In the genomic region with DNA sequence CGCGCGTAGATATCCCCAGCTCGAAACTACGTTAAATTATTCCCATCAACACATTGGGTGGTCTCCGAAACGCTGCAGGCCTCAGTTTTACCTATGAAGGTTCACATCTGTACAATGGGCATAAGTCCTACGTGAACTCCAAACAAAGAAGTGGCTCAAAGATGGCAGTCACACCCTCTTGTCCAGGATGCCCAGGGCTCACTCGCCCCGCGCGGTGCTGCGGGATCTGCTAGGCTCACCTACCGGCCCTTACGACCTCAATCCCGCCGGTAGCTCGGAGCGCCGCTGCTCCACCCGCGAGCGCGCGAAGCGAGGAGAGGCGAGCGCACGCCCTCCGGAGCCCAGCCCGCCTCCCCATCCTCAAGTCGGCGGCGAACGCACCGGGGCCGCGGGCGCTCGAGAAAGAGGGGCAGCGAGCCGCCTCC, we compare ENCODE assay signal across 8 mouse cellular contexts. TPM values are rescaled to one million over a fixed set of nuclear protein-coding genes. Genes with fewer than 3 reads are reported as not detected.
DNase-seq lines count a peak whose midpoint lies in the region; ATAC-seq and TF ChIP-seq lines count a peak whose summit lies in the region.

No protein-coding gene starts in this region.

- no peak for TF ChIP-seq POLR2A in liver, adult 2 months (IDR thresholded peaks at IDR 0.05; ENCODE audit: extremely low read depth, insufficient read depth, low read length)

- peak overlapping the region; percentile 77 for H3K9ac ChIP-seq in liver, adult 2 months (ENCODE audit: low read depth, low read length)
- peak overlapping the region; percentile 98 for H3K9ac ChIP-seq in forebrain, embryonic 11.5 days (ENCODE audit: low read length)
- peak overlapping the region; percentile 97 for H3K9ac ChIP-seq in limb, embryonic 12.5 days (replicated peaks)
- peak overlapping the region; percentile 88 for H3K9ac ChIP-seq in neural tube, embryonic 14.5 days (replicated peaks; ENCODE audit: low read depth, low read length)

- no peaks in the 10 kb centered on the region for H3K36me3 ChIP-seq in liver, adult 2 months (ENCODE audit: control insufficient read depth, insufficient read depth, low read length)
- H3K36me3 ChIP-seq in forebrain, embryonic 11.5 days (ENCODE audit: control insufficient read depth, insufficient read depth, low read length) = no peaks in the 10 kb centered on the region; the same call in 1 of the 2 replicates
- H3K36me3 ChIP-seq in limb, embryonic 12.5 days = peaks cover 18% of the 10 kb centered on the region
- no peaks in the 10 kb centered on the region for H3K36me3 ChIP-seq in neural tube, embryonic 14.5 days (ENCODE audit: control insufficient read depth, insufficient read depth, low read length)

- peaks cover 3% of the 10 kb centered on the region; the same call in 1 of the 2 replicates for H3K27me3 ChIP-seq in liver, adult 2 months (ENCODE audit: control insufficient read depth, insufficient read depth, low read length)
- H3K27me3 ChIP-seq in forebrain, embryonic 11.5 days (ENCODE audit: control insufficient read depth, insufficient read depth, low read length) = no peaks in the 10 kb centered on the region
- no peaks in the 10 kb centered on the region for H3K27me3 ChIP-seq in limb, embryonic 12.5 days
- no peaks in the 10 kb centered on the region for H3K27me3 ChIP-seq in neural tube, embryonic 14.5 days (ENCODE audit: control insufficient read depth, insufficient read depth, low read length)

- no peak for TF ChIP-seq CTCF in liver, adult 2 months (IDR thresholded peaks at IDR 0.05; ENCODE audit: low read depth, low read length)

- H3K4me3 ChIP-seq in liver, adult 2 months (ENCODE audit: insufficient read depth, low read depth, low read length) = peak overlapping the region; percentile 80
- H3K4me3 ChIP-seq in forebrain, embryonic 11.5 days (ENCODE audit: low read depth, low read length) = peak overlapping the region; percentile 84
- peak overlapping the region; percentile 86 for H3K4me3 ChIP-seq in limb, embryonic 12.5 days (replicated peaks)
- H3K4me3 ChIP-seq in neural tube, embryonic 14.5 days (ENCODE audit: low read depth, low read length) = peak overlapping the region; percentile 79

- under 1% methylated on average over 34 of the region's 42 CpGs for whole genome bisulfite sequencing in liver, adult 2 months
- WGBS in forebrain, embryonic 11.5 days = 0% methylated on average over 31 of the region's 42 CpGs
- under 1% methylated on average over 35 of the region's 42 CpGs for WGBS in limb, embryonic 12.5 days
- WGBS in neural tube, embryonic 14.5 days = under 1% methylated on average over 34 of the region's 42 CpGs

- H3K79me2 ChIP-seq in liver, adult 2 months (ENCODE audit: control insufficient read depth, insufficient read depth, low read length) = no peaks in the 10 kb centered on the region

- H3K27ac ChIP-seq in liver, adult 2 months (replicated peaks; ENCODE audit: insufficient read depth, low read depth, low read length) = no peak overlapping the region
- H3K27ac ChIP-seq in forebrain, embryonic 11.5 days (ENCODE audit: low read depth, low read length) = peak overlapping the region; percentile 94
- H3K27ac ChIP-seq in limb, embryonic 12.5 days = peak overlapping the region; percentile 97
- H3K27ac ChIP-seq in neural tube, embryonic 14.5 days (ENCODE audit: low read depth, low read length) = peak overlapping the region; percentile 84

- DNase-seq in liver, adult 2 months (ENCODE audit: extremely low read depth, low read depth, low spot score) = no peak
- DNase-seq in liver (no peak), WW6 (ENCODE audit: low read depth, low spot score) (peak; percentile 26)
- peak; percentile 81 for DNase-seq in forebrain, embryonic 11.5 days (ENCODE audit: low spot score)
- no peak for DNase-seq in urinary bladder, postnatal 36 days (ENCODE audit: low spot score in 2 of 2)
- no peak for DNase-seq in thymus, postnatal 36 days

- peak; percentile 67 for ATAC-seq in forebrain, embryonic 11.5 days (replicated peaks; ENCODE audit: low FRiP score)
- ATAC-seq in limb, embryonic 12.5 days (ENCODE audit: insufficient number of reproducible peaks, insufficient read depth, low FRiP score, low TSS enrichment, low read depth) = peak; percentile 22; the same call in 1 of the 2 replicates
- peak; percentile 74 for ATAC-seq in neural tube, embryonic 14.5 days (ENCODE audit: low read depth)

- H3K4me2 ChIP-seq in forebrain, embryonic 11.5 days (ENCODE audit: low read depth, low read length, severe bottlenecking) = peak overlapping the region; percentile 86
- H3K4me2 ChIP-seq in limb, embryonic 12.5 days = peak overlapping the region; percentile 67
- H3K4me2 ChIP-seq in neural tube, embryonic 14.5 days (ENCODE audit: low read depth, low read length) = peak overlapping the region; percentile 93

- H3K9me3 ChIP-seq in forebrain, embryonic 11.5 days (ENCODE audit: control insufficient read depth, low read length) = no peaks in the 10 kb centered on the region
- no peaks in the 10 kb centered on the region for H3K9me3 ChIP-seq in limb, embryonic 12.5 days
- no peaks in the 10 kb centered on the region for H3K9me3 ChIP-seq in neural tube, embryonic 14.5 days (ENCODE audit: control insufficient read depth, low read length)

- H3K4me1 ChIP-seq in liver, adult 2 months (ENCODE audit: control insufficient read depth, insufficient read depth, low read length) = peaks cover 3% of the 10 kb centered on the region
- peaks cover 12% of the 10 kb centered on the region for H3K4me1 ChIP-seq in forebrain, embryonic 11.5 days (replicated peaks; ENCODE audit: control insufficient read depth, insufficient read depth, low read length)
- peaks cover 22% of the 10 kb centered on the region for H3K4me1 ChIP-seq in limb, embryonic 12.5 days (replicated peaks)
- H3K4me1 ChIP-seq in neural tube, embryonic 14.5 days (ENCODE audit: control insufficient read depth, insufficient read depth, low read length) = 0 out of 2 replicates have a peak, but pooled peaks cover 3% of the 10 kb centered on the region

RNA-seq across cellular contexts. Expression of gene Trim59, which starts 0.4 kb away (rescaled TPM):
- 0.28 and 0.74 TPM in 2 replicates for total RNA-seq in liver, adult 2 months (2014; rRNA removed)
- polyA plus RNA-seq in liver, adult 2 months (2012; rRNA removed) = 0.04 and 0.05 TPM in 2 replicates
- 223 and 243 TPM in 2 replicates for polyA plus RNA-seq in forebrain, embryonic 11.5 days (2014; fragmentation: Nextera tagmentation; extraction: Ambion mirVana)
- 175 and 194 TPM in 2 replicates for polyA plus RNA-seq in limb, embryonic 12.5 days (2016; fragmentation: Nextera tagmentation; extraction: Ambion mirVana)
- polyA plus RNA-seq in neural tube, embryonic 14.5 days (2014; fragmentation: Nextera tagmentation; extraction: Ambion mirVana) = 28.0 and 35.7 TPM in 2 replicates

RNA-seq across cellular contexts. Expression of gene Smc4, which starts 39.6 kb away (rescaled TPM):
- 6.4 and 8.6 TPM in 2 replicates for total RNA-seq in liver, adult 2 months (2014; rRNA removed)
- 1.0 and 1.1 TPM in 2 replicates for polyA plus RNA-seq in liver, adult 2 months (2012; rRNA removed)
- 231 and 258 TPM in 2 replicates for polyA plus RNA-seq in forebrain, embryonic 11.5 days (2014; fragmentation: Nextera tagmentation; extraction: Ambion mirVana)
- 187 and 188 TPM in 2 replicates for polyA plus RNA-seq in limb, embryonic 12.5 days (2016; fragmentation: Nextera tagmentation; extraction: Ambion mirVana)
- 22.1 and 29.1 TPM in 2 replicates for polyA plus RNA-seq in neural tube, embryonic 14.5 days (2014; fragmentation: Nextera tagmentation; extraction: Ambion mirVana)

RNA-seq across cellular contexts. Expression of gene Ift80, which starts 39.8 kb away (rescaled TPM):
- 3.3 and 4.1 TPM in 2 replicates for total RNA-seq in liver, adult 2 months (2014; rRNA removed)
- polyA plus RNA-seq in liver, adult 2 months (2012; rRNA removed) = 0.76 and 0.98 TPM in 2 replicates
- 19.6 and 24.0 TPM in 2 replicates for polyA plus RNA-seq in forebrain, embryonic 11.5 days (2014; fragmentation: Nextera tagmentation; extraction: Ambion mirVana)
- polyA plus RNA-seq in limb, embryonic 12.5 days (2016; fragmentation: Nextera tagmentation; extraction: Ambion mirVana) = 21.9 and 23.2 TPM in 2 replicates
- 8.0 and 10.8 TPM in 2 replicates for polyA plus RNA-seq in neural tube, embryonic 14.5 days (2014; fragmentation: Nextera tagmentation; extraction: Ambion mirVana)

Comparison
In these comparisons a context has a peak if more than half of its experiments do, and no peak if none do; other contexts are left out.
1. DNase-seq: peak in WW6 (single experiment) and forebrain, embryonic 11.5 days (single experiment); none in liver, adult 2 months (single experiment), liver (single experiment), urinary bladder, postnatal 36 days (0 of 2) and thymus, postnatal 36 days (0 of 2).
2. ATAC-seq: peak in every context shown above with its lines; median percentile 74 in neural tube, embryonic 14.5 days; 67 in forebrain, embryonic 11.5 days; 22 in limb, embryonic 12.5 days.
3. RNA of gene Trim59, which starts 0.4 kb away (polyA plus RNA-seq): 223 to 243 TPM in forebrain, embryonic 11.5 days, 175 to 194 TPM in limb, embryonic 12.5 days and 28.0 to 35.7 TPM in neural tube, embryonic 14.5 days; 0.04 to 0.05 TPM in liver, adult 2 months; every median in the first group is over 10 times any median in the second.
4. RNA of gene Smc4, which starts 39.6 kb away (polyA plus RNA-seq): 231 to 258 TPM in forebrain, embryonic 11.5 days, 187 to 188 TPM in limb, embryonic 12.5 days and 22.1 to 29.1 TPM in neural tube, embryonic 14.5 days; 1.0 to 1.1 TPM in liver, adult 2 months; every median in the first group is over 10 times any median in the second.
5. Peak in every context shown above with its lines, with median percentiles within 50 percentile points of each other: H3K4me3 ChIP-seq, H3K9ac ChIP-seq and H3K4me2 ChIP-seq.